Mouse (Mus musculus) brain, embryonic 14.5 days (tissue): ENCODE data around the gene Atoh7.

ENCODE experiments used
- CTCF ChIP-seq: fragments of 200-500 bp; IDR thresholded peaks from 2 replicates; pipeline ENCODE4 v1.5.1; 2012; ENCODE audit warnings: inconsistent platforms, mild to moderate bottlenecking, moderate library complexity, borderline replicate concordance; ENCODE audit not compliant: insufficient read depth, insufficient read length; ENCODE audit errors: extremely low read depth
- POLR2A ChIP-seq: fragments of 200-500 bp; IDR thresholded peaks from 2 replicates; pipeline ENCODE4 v1.6.1; 2012; ENCODE audit warnings: mild to moderate bottlenecking, inconsistent platforms, borderline replicate concordance; ENCODE audit not compliant: poor library complexity, insufficient read depth, insufficient read length, severe bottlenecking; ENCODE audit errors: extremely low read depth

DNA sequence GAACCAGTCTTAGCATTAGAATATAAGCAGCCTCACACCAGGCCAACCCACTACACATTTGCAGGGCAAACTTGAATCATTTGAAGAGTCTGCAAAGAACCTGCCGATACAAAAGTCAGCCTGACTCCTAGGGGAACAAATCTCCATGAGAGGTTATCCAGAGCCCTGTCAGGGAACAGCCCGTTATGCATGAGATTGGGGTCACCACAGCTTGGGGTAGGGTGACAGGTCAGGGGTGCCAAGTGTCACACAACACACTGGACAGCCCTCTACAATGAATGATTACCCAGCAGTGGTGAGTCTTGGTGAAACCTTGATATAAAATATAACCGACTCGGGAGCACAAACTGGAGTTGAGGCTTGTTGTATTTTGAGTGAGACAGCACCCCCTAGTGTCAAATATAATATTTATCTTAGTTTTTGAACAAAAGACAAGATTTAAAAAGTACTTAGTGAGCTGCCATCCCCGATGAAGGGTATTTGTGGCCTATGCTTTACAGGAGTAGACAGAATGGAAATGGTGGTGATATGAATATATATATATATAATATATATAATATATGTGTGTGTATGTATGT lies 13.7 kb downstream of the Atoh7 start:
- peak; percentile 11; the same call in 1 of the 2 replicates for TF ChIP-seq CTCF
- TF ChIP-seq POLR2A, result no peak
